In the genomic region with DNA sequence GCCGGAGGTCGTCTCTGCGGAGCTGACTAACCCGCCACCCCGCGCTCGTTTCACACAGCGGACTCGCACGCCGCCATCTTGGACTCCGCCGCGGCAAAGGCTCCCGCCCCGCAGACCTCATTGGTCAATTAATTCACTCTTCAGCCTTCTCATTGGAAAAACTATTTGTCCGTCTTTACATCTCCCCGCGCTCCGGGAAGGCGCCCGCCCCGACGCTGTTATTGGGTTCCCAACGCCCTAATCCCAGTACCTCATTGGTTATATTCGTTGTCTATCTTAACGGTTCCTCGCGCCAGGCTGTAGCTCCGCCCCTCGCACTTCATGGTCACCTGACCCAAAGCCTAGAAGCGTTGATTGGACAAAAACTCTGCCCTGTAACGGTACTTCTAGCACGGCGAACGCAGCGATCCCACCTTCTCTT, we compare ENCODE assay signal across 8 mouse cellular contexts. TPM values are rescaled to one million over a fixed set of nuclear protein-coding genes. Genes with fewer than 3 reads are reported as not detected.
DNase-seq lines count a peak whose midpoint lies in the region; ATAC-seq and TF ChIP-seq lines count a peak whose summit lies in the region.

No protein-coding gene starts in this region.

- DNase-seq in Patski (ENCODE audit: low read depth, low spot score): peak; percentile 100
- peak; percentile 93 to 95 for DNase-seq in cerebellum, postnatal 25 days
- peak; percentile 95 to 99 for DNase-seq in frontal cortex, postnatal 14 days (ENCODE audit: low spot score in 2 of 2)
- DNase-seq in layer of hippocampus, postnatal 25 days (ENCODE audit: extremely low spot score in 1 of 2, low spot score in 1 of 2): peak; percentile 78 to 82
- peak; percentile 93 for DNase-seq in lung, postnatal 14 days
- DNase-seq in retina, adult 2 months (ENCODE audit: low read depth, low spot score): peak; percentile 99
- peak; percentile 92 for DNase-seq in thymus, postnatal 4 days

- CTCF ChIA-PET in Patski (lab: Charles Lee): interaction anchor here (0.9 to 1.6 kb wide), 2 partner anchors 8 to 23 kb away, joined by 3 to 4 read pairs; no protein-coding TSS in a partner anchor

- peak overlapping the region; percentile 92 for H3K4me3 ChIP-seq in hindbrain, embryonic 12.5 days

- H3K9ac ChIP-seq in hindbrain, embryonic 12.5 days: peak overlapping the region; percentile 88

- TF ChIP-seq CTCF in Patski (IDR thresholded peaks at IDR 0.05): no peak

- no peaks in the 10 kb centered on the region for H3K27me3 ChIP-seq in Patski
- H3K27me3 ChIP-seq in hindbrain, embryonic 12.5 days: no peaks in the 10 kb centered on the region

- in situ Hi-C loops in Patski (cut with MboI; ENCODE audit: low pct_unique_long_range_greater_than_20kb): no loop called here

- peak; percentile 92 for ATAC-seq in Patski
- ATAC-seq in hindbrain, embryonic 12.5 days (ENCODE audit: low FRiP score): peak; percentile 98

- peaks cover 33% of the 10 kb centered on the region for H3K4me1 ChIP-seq in hindbrain, embryonic 12.5 days

- H3K9me3 ChIP-seq in hindbrain, embryonic 12.5 days (replicated peaks): no peaks in the 10 kb centered on the region

- under 1% methylated on average over 37 of the region's 37 CpGs for WGBS in hindbrain, embryonic 12.5 days

- peak overlapping the region; percentile 89 for H3K4me2 ChIP-seq in hindbrain, embryonic 12.5 days (replicated peaks)

- H3K27ac ChIP-seq in hindbrain, embryonic 12.5 days: peak overlapping the region; percentile 97

- peaks cover 18% of the 10 kb centered on the region for H3K36me3 ChIP-seq in hindbrain, embryonic 12.5 days

- POLR2A ChIA-PET in Patski (lab: Charles Lee): interaction anchor here (0.9 to 2.3 kb wide), 3 partner anchors 9 to 54 kb away, joined by 4 to 8 read pairs (median 5); a partner anchor contains a TSS

RNA-seq across cellular contexts. Expression of a gene that starts 0.5 kb away (rescaled TPM):
- 11.1 TPM for polyA plus RNA-seq in Patski (2021)
- polyA plus RNA-seq in hindbrain, embryonic 12.5 days (2016; fragmentation: Nextera tagmentation; extraction: Ambion mirVana): 14.2 and 15.3 TPM in 2 replicates
- total RNA-seq in layer of hippocampus, postnatal 25 days (2021): 10 to 100 TPM; 24.9 to 27.6 TPM

RNA-seq across cellular contexts. Expression of a gene that starts 41.9 kb away (rescaled TPM):
- 2.6 TPM for polyA plus RNA-seq in Patski (2021)
- 5.4 and 5.5 TPM in 2 replicates for polyA plus RNA-seq in hindbrain, embryonic 12.5 days (2016; fragmentation: Nextera tagmentation; extraction: Ambion mirVana)
- total RNA-seq in layer of hippocampus, postnatal 25 days (2021): 1 to 10 TPM; 1.0 to 1.9 TPM

RNA-seq across cellular contexts. Expression of a gene that starts 54.3 kb away (rescaled TPM):
- polyA plus RNA-seq in Patski (2021): 137 TPM
- polyA plus RNA-seq in hindbrain, embryonic 12.5 days (2016; fragmentation: Nextera tagmentation; extraction: Ambion mirVana): 157 and 177 TPM in 2 replicates
- 10 to 100 TPM; 54.9 to 69.3 TPM for total RNA-seq in layer of hippocampus, postnatal 25 days (2021)

Comparison
In these comparisons a context has a peak if more than half of its experiments do, and no peak if none do; other contexts are left out.
1. Peak in every context shown above with its lines: DNase-seq, ATAC-seq, H3K4me3 ChIP-seq and H3K27ac ChIP-seq.